Mouse (Mus musculus) ovary, postnatal 14 days (tissue): ENCODE data around the gene Tnip2.

Experiments used
- DNase-seq: peaks from one replicate; pipeline ENCODE4 v3.0.0; 2022; ENCODE audit warnings: low spot score

Gene Tnip2

GRCm38 (mm10) chr5:34461294-34461693, 52.5 kb downstream of the Tnip2 start:
- DNase-seq, result no peak

GRCm38 (mm10) chr5:34458994-34459393, 54.8 kb downstream of the Tnip2 start:
- no peak for DNase-seq

- DNase-seq, result no peak
Observed at GRCm38 (mm10) chr5:34446207-34446606, 67.6 kb downstream of the Tnip2 start.
